Mouse (Mus musculus) large intestine, adult 2 months (tissue): Measurements from ENCODE around the gene Vmn1r127. TPM values are rescaled to one million over a fixed set of nuclear protein-coding genes. Genes with fewer than 3 reads are reported as not detected.
"Not testable (repeated sequence)": the region's sequence is repeated elsewhere in the genome, so short reads cannot be mapped to it uniquely, and the experiment has no call there.

Source experiments
- DNase-seq: peaks from one replicate; pipeline ENCODE4 v3.0.0-alpha.2; 2012; ENCODE audit warnings: low read depth, low spot score
- WGBS: fragments of 180-500 bp; shearing (Covaris S2); methylation state at CpG from one replicate; pipeline ENCODE4 v1.1.7; 2018; 5-methylcytosine and 5-hydroxymethylcytosine counted together
- polyA plus RNA-seq: library from polyadenylated mRNA; depleted of rRNA; stranded (reverse); fragments of >200 nt; gene quantifications from 2 replicates; pipeline ENCODE4 v1.2.3, GENCODE M21; 2012; rRNA removed

The Vmn1r127 gene
- not detected in 2 replicates for polyA plus RNA-seq

- DNase-seq: not testable (repeated sequence)
- WGBS: no CpG with 5 or more reads among the region's 3 CpGs
These were observed at the start of gene Vmn1r127 for GRCm38 (mm10) chr7:21319761-21320160. Vmn1r127 (minus strand) TSS chr7:21319861.

GRCm38 (mm10) chr7:21361191-21361590 lies 41.5 kb upstream of the Vmn1r127 start, which contains the start of gene Vmn1r129:
Vmn1r129 (minus strand) TSS chr7:21361291.
- DNase-seq: not testable (repeated sequence)
- no CpG with 5 or more reads among the region's 1 CpGs for WGBS

GRCm38 (mm10) chr7:21349073-21349472 lies 29.4 kb upstream of the Vmn1r127 start, which contains the start of gene Vmn1r128:
Vmn1r128 (plus strand) TSS chr7:21349373.
- WGBS: 70% methylated on average over 1 of the region's 1 CpGs

GRCm38 (mm10) chr7:21301367-21301766 lies 18.3 kb downstream of the Vmn1r127 start, which contains the start of gene Vmn1r126:
Vmn1r126 (minus strand) TSS chr7:21301467.
- WGBS: no CpG with 5 or more reads among the region's 5 CpGs
- not testable (repeated sequence) for DNase-seq

More at GRCm38 (mm10) chr7:21349073-21349472, 29.4 kb upstream of the Vmn1r127 start, which contains the start of gene Vmn1r128:
- DNase-seq: not testable (repeated sequence)

GRCm38 (mm10) chr7:21271879-21272278 lies 47.8 kb downstream of the Vmn1r127 start, which contains the start of gene Vmn1r125:
Vmn1r125 (plus strand) TSS chr7:21272179.
- DNase-seq: not testable (repeated sequence)
- WGBS: 57% methylated on average over 3 of the region's 3 CpGs

Other genes with a start within 250 kb of the Vmn1r127 start
- not detected in 2 replicates for gene Vmn1r121, start 221.3 kb downstream of the Vmn1r127 start, polyA plus RNA-seq
- not detected in 2 replicates for gene Vmn1r122, start 185.7 kb downstream of the Vmn1r127 start, polyA plus RNA-seq
- not detected in 2 replicates for gene Vmn1r123, start 157.7 kb downstream of the Vmn1r127 start, polyA plus RNA-seq
- gene Gm5157, start 129.4 kb downstream of the Vmn1r127 start, polyA plus RNA-seq: not detected in 2 replicates
- not detected in 2 replicates for gene Vmn1r124, start 59.2 kb downstream of the Vmn1r127 start, polyA plus RNA-seq
- gene Vmn1r125, start 47.7 kb downstream of the Vmn1r127 start, polyA plus RNA-seq: not detected in 2 replicates
- gene Vmn1r126, start 18.4 kb downstream of the Vmn1r127 start, polyA plus RNA-seq: not detected in 2 replicates
- not detected in 2 replicates for gene Vmn1r128, start 29.5 kb upstream of the Vmn1r127 start, polyA plus RNA-seq
- not detected in 2 replicates for gene Vmn1r129, start 41.4 kb upstream of the Vmn1r127 start, polyA plus RNA-seq
- not detected in 2 replicates for gene Gm6882, start 112.9 kb upstream of the Vmn1r127 start, polyA plus RNA-seq
- gene Vmn1r130, start 191.9 kb upstream of the Vmn1r127 start, polyA plus RNA-seq: not detected in 2 replicates
- not detected in 2 replicates for gene Vmn1r131, start 226.2 kb upstream of the Vmn1r127 start, polyA plus RNA-seq